Mouse (Mus musculus) MEL-GATA-1-ER (cell line): ENCODE results near the gene Ttyh1.
A peak's percentile ranks its signal among the peaks of the same experiment; 100 is the strongest.

Source experiments
- DNase-seq: peaks from one replicate; pipeline ENCODE4 v3.0.0-alpha.2; 2012; ENCODE audit warnings: low read depth; ENCODE audit errors: extremely low read depth

Gene Ttyh1

GRCm38 (mm10) chr7:4165286-4165685 is 46.1 kb downstream of the Ttyh1 start:
- DNase-seq, result no peak

- DNase-seq, result no peak
These were observed 47.9 kb downstream of the Ttyh1 start for GRCm38 (mm10) chr7:4167098-4167497.

GRCm38 (mm10) chr7:4170193-4170938 is 51.2 kb downstream of the Ttyh1 start:
- DNase-seq, result no peak

- DNase-seq, result peak; percentile 49
These were observed 59.2 kb downstream of the Ttyh1 start for GRCm38 (mm10) chr7:4178438-4178837.
